Mouse (Mus musculus) G1E (cell line): ENCODE data around the gene Vmn1r138. TPM values are rescaled to one million over a fixed set of nuclear protein-coding genes. Genes with fewer than 3 reads are reported as not detected.
"Not testable (repeated sequence)": the region's sequence is repeated elsewhere in the genome, so short reads cannot be mapped to it uniquely, and the experiment has no call there.

Source experiments
- ATAC-seq: 2 replicates; pipeline ENCODE4 v1.8.0; 2016; ENCODE audit warnings: mild to moderate bottlenecking; ENCODE audit not compliant: insufficient number of reproducible peaks, poor library complexity, low FRiP score, severe bottlenecking; ENCODE audit errors: extremely low read depth
- DNase-seq: peaks from one replicate; pipeline ENCODE4 v3.0.0; 2012; ENCODE audit warnings: low spot score
- H3K27me3 ChIP-seq: 2 replicates; pipeline ENCODE4 v1.6.1; 2012; ENCODE audit warnings: mild to moderate bottlenecking, low read length, inconsistent platforms; ENCODE audit not compliant: insufficient read depth
- H3K36me3 ChIP-seq: replicated peaks from 2 replicates; pipeline ENCODE3; 2012; ENCODE audit warnings: mild to moderate bottlenecking, inconsistent platforms
- H3K4me1 ChIP-seq: 2 replicates; pipeline ENCODE4 v1.6.1; 2012; ENCODE audit warnings: low read depth, low read length, inconsistent platforms, mixed read lengths; ENCODE audit not compliant: insufficient read depth
- H3K4me3 ChIP-seq: 2 replicates; pipeline ENCODE4 v1.5.1; 2012; ENCODE audit warnings: low read depth, mild to moderate bottlenecking, inconsistent platforms, low read length, moderate library complexity, mixed read lengths
- H3K9me3 ChIP-seq: replicated peaks from 2 replicates; pipeline ENCODE4 v1.6.1; 2012; ENCODE audit warnings: inconsistent platforms
- polyA plus RNA-seq: library from polyadenylated mRNA; stranded (reverse); fragments of >175 nt; gene quantifications from 2 replicates; pipeline ENCODE4 v1.2.3, GENCODE M21; 2012
- total RNA-seq, 2 experiments: library from RNA; stranded (forward) in 1 of 2; stranded (reverse) in 1 of 2; fragments of 200-1000 nt in 1 of 2; fragments of >200 nt in 1 of 2; fragmentation: Nextera tagmentation in 1 of 2; gene quantifications; 2 replicates each; pipeline ENCODE4 v1.2.3; 2014 to 2017

Gene Vmn1r138
- total RNA-seq (2014; fragmentation: Nextera tagmentation) (not detected in 2 replicates), total RNA-seq (2017) (not detected in 2 replicates), polyA plus RNA-seq (not detected in 2 replicates)

DNA sequence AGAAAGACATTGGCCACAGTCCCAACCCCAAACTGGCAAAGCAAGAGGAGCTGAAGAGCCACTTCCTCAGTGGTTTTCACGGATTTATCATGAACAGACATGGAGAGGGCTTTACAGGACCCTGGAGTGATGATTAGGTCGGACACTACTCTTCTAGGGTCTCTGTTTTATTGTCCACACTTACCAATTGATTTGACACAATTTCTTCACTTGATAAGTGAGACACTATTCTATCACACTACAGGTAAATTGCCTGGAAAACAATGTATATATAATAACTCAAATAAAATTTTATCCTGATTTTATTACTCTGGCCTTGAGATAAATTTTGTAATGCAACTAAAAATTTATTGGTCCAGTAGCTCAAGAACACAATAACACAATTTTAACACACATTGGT lies at the start of gene Vmn1r138:
Vmn1r138 (minus strand) TSS at position 101 of the 400 bp plus-strand sequence.
- H3K4me3 ChIP-seq, H3K4me1 ChIP-seq, H3K9me3 ChIP-seq, DNase-seq, H3K36me3 ChIP-seq, ATAC-seq, H3K27me3 ChIP-seq: not testable (repeated sequence)

DNA sequence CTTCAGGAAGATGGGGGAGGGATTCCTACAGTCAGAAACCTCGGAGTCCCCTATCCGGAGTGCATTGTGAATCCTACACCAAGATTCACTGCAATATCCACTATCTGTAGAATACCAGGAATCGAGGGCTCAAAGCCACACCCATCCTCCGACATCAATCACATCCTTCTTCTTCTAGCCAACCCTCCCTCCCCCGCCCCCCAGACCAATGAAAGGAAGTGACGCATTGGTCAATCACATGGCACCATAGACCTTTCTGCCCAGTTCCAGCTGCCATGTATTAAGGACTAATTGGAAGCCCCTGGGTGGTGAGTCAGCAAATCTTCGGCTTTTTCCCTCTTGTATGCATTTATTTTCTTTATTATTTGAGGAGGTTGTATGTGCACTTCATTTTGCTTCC lies 40.1 kb upstream of the Vmn1r138 start, which contains the start of gene Vmn1r139:
Vmn1r139 (plus strand) TSS at position 301 of the 400 bp plus-strand sequence.
- not testable (repeated sequence) for ATAC-seq, H3K27me3 ChIP-seq, H3K4me3 ChIP-seq, DNase-seq, H3K9me3 ChIP-seq, H3K4me1 ChIP-seq, H3K36me3 ChIP-seq

DNA sequence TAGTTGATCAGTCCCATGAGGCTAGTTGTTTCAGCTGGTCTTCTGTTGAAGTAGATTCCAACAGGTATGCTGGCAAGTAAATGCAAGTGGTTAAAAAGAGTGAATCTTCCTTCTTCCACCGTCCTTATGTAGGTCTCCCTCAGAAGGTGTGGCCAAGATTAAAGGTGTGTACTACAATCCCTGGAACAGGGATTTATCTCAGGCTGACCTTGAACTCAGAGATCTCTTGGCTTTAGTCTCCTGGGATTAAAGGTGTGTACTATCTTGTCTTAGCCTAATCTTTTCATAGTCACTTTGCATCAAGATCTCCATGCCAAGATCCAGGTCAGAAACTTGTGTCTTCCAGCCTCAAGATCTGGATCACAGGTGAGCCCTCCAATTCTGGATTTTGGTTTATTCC lies 27.5 kb upstream of the Vmn1r138 start, which contains the start of gene Gm6176:
Gm6176 (minus strand) TSS at position 101 of the 400 bp plus-strand sequence.
- H3K36me3 ChIP-seq, H3K27me3 ChIP-seq, DNase-seq, ATAC-seq, H3K4me3 ChIP-seq, H3K4me1 ChIP-seq, H3K9me3 ChIP-seq: not testable (repeated sequence)

DNA sequence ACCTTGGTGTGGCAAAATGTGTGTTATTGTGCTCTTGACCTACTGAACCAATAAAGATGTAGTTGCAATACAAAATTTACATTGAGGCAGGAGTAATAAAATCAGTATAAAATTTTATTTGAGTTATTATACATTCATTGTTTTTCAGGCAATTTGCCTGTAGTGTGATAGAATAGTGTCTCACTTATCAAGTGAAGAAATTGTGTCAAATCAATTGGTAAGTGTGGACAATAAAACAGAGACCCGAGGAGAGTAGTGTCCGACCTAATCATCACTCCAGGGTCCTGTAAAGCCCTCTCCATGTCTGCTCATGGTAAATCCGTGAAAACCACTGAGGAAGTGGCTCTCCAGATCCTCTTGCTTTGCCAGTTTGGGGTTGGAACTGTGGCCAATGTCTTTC lies 34.4 kb downstream of the Vmn1r138 start, which contains the start of gene Vmn1r137:
Vmn1r137 (plus strand) TSS at position 301 of the 400 bp plus-strand sequence.
- not testable (repeated sequence) for H3K36me3 ChIP-seq, ATAC-seq, DNase-seq

More for the DNA sequence above, 34.4 kb downstream of the Vmn1r138 start, which contains the start of gene Vmn1r137:
- not testable (repeated sequence) for H3K27me3 ChIP-seq, H3K4me3 ChIP-seq, H3K4me1 ChIP-seq, H3K9me3 ChIP-seq

Other genes with a start within 250 kb of the Vmn1r138 start
- gene Gm4177, start 232.2 kb downstream of the Vmn1r138 start, total RNA-seq (2014; fragmentation: Nextera tagmentation), result not detected in 2 replicates
- 0.17 TPM in 1 of 2 replicates, not detected in the other for gene Gm4177, start 232.2 kb downstream of the Vmn1r138 start, total RNA-seq (2017)
- not detected in 2 replicates for gene Gm4177, start 232.2 kb downstream of the Vmn1r138 start, polyA plus RNA-seq
- gene Vmn1r135, start 196.5 kb downstream of the Vmn1r138 start, total RNA-seq (2014; fragmentation: Nextera tagmentation), result not detected in 2 replicates
- gene Vmn1r135, start 196.5 kb downstream of the Vmn1r138 start, total RNA-seq (2017), result 0.16 TPM in 1 of 2 replicates, not detected in the other
- gene Vmn1r135, start 196.5 kb downstream of the Vmn1r138 start, polyA plus RNA-seq, result not detected in 2 replicates
- not detected in 2 replicates for gene Gm5725, start 184.6 kb downstream of the Vmn1r138 start, total RNA-seq (2014; fragmentation: Nextera tagmentation)
- not detected in 2 replicates for gene Gm5725, start 184.6 kb downstream of the Vmn1r138 start, total RNA-seq (2017)
- gene Gm5725, start 184.6 kb downstream of the Vmn1r138 start, polyA plus RNA-seq, result not detected in 2 replicates
- not detected in 2 replicates for gene Gm5891, start 107.6 kb downstream of the Vmn1r138 start, total RNA-seq (2014; fragmentation: Nextera tagmentation)
- 0.12 and 0.16 TPM in 2 replicates for gene Gm5891, start 107.6 kb downstream of the Vmn1r138 start, total RNA-seq (2017)
- gene Gm5891, start 107.6 kb downstream of the Vmn1r138 start, polyA plus RNA-seq, result not detected in 2 replicates
- gene Vmn1r137, start 34.3 kb downstream of the Vmn1r138 start, total RNA-seq (2014; fragmentation: Nextera tagmentation), result not detected in 2 replicates
- gene Vmn1r137, start 34.3 kb downstream of the Vmn1r138 start, total RNA-seq (2017), result not detected in 2 replicates
- not detected in 2 replicates for gene Vmn1r137, start 34.3 kb downstream of the Vmn1r138 start, polyA plus RNA-seq
- not detected in 2 replicates for gene Gm6176, start 27.4 kb upstream of the Vmn1r138 start, total RNA-seq (2014; fragmentation: Nextera tagmentation)
- not detected in 2 replicates for gene Gm6176, start 27.4 kb upstream of the Vmn1r138 start, total RNA-seq (2017)
- gene Gm6176, start 27.4 kb upstream of the Vmn1r138 start, polyA plus RNA-seq, result not detected in 2 replicates
- not detected in 2 replicates for gene Vmn1r139, start 40.2 kb upstream of the Vmn1r138 start, total RNA-seq (2014; fragmentation: Nextera tagmentation)
- gene Vmn1r139, start 40.2 kb upstream of the Vmn1r138 start, total RNA-seq (2017), result not detected in 2 replicates
- not detected in 2 replicates for gene Vmn1r139, start 40.2 kb upstream of the Vmn1r138 start, polyA plus RNA-seq
- gene Gm16451, start 89.3 kb upstream of the Vmn1r138 start, total RNA-seq (2014; fragmentation: Nextera tagmentation), result not detected in 2 replicates
- gene Gm16451, start 89.3 kb upstream of the Vmn1r138 start, total RNA-seq (2017), result 0.27 TPM in 1 of 2 replicates, not detected in the other
- gene Gm16451, start 89.3 kb upstream of the Vmn1r138 start, polyA plus RNA-seq, result not detected in 2 replicates
- not detected in 2 replicates for gene Gm10666, start 105.8 kb upstream of the Vmn1r138 start, total RNA-seq (2014; fragmentation: Nextera tagmentation)
- gene Gm10666, start 105.8 kb upstream of the Vmn1r138 start, total RNA-seq (2017), result not detected in 2 replicates
- gene Gm10666, start 105.8 kb upstream of the Vmn1r138 start, polyA plus RNA-seq, result not detected in 2 replicates
- not detected in 2 replicates for gene Vmn1r142, start 135.1 kb upstream of the Vmn1r138 start, total RNA-seq (2014; fragmentation: Nextera tagmentation)
- not detected in 2 replicates for gene Vmn1r142, start 135.1 kb upstream of the Vmn1r138 start, total RNA-seq (2017)
- gene Vmn1r142, start 135.1 kb upstream of the Vmn1r138 start, polyA plus RNA-seq, result not detected in 2 replicates
- gene Vmn1r143, start 160.5 kb upstream of the Vmn1r138 start, total RNA-seq (2014; fragmentation: Nextera tagmentation), result not detected in 2 replicates
- gene Vmn1r143, start 160.5 kb upstream of the Vmn1r138 start, total RNA-seq (2017), result 0.17 TPM in 1 of 2 replicates, not detected in the other
- gene Vmn1r143, start 160.5 kb upstream of the Vmn1r138 start, polyA plus RNA-seq, result not detected in 2 replicates
- not detected in 2 replicates for gene Gm8653, start 172.4 kb upstream of the Vmn1r138 start, total RNA-seq (2014; fragmentation: Nextera tagmentation)
- not detected in 2 replicates for gene Gm8653, start 172.4 kb upstream of the Vmn1r138 start, total RNA-seq (2017)
- gene Gm8653, start 172.4 kb upstream of the Vmn1r138 start, polyA plus RNA-seq, result not detected in 2 replicates
- gene Gm8453, start 200.6 kb upstream of the Vmn1r138 start, total RNA-seq (2014; fragmentation: Nextera tagmentation), result not detected in 2 replicates
- not detected in 2 replicates for gene Gm8453, start 200.6 kb upstream of the Vmn1r138 start, total RNA-seq (2017)
- not detected in 2 replicates for gene Gm8453, start 200.6 kb upstream of the Vmn1r138 start, polyA plus RNA-seq